Mouse (Mus musculus) brain, embryonic 18.5 days (tissue): ENCODE data around the gene Lair1.
"Not testable (repeated sequence)": the region's sequence is repeated elsewhere in the genome, so short reads cannot be mapped to it uniquely, and the experiment has no call there.

Experiments used
- DNase-seq: peaks from one replicate; pipeline ENCODE4 v3.0.0-alpha.2; 2012; ENCODE audit warnings: low read depth, low spot score

Lair1 gene

DNA sequence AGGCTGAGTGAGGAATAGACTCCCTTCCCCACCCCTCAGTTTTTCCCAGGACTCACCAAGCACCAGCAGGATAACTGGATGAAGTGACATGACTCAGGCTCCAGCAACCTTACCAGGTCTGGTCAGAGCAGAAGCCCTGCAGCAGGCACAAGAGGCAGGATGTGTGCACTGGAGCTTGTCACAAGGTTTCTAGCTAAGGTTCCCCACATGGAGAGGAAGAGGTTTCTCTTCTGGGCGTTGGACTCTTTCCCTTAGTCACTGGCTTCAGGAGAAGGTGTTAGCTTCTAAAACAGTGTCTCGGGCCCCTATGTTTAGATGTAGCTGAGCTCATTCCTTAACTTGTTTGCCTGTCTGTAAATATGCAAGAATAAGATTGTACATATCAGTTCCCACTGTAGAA is at the start of gene Lair1:
TSS of gene Lair1 (minus strand) at position 192 of the 400 bp plus-strand sequence.
- no peak for DNase-seq

DNA sequence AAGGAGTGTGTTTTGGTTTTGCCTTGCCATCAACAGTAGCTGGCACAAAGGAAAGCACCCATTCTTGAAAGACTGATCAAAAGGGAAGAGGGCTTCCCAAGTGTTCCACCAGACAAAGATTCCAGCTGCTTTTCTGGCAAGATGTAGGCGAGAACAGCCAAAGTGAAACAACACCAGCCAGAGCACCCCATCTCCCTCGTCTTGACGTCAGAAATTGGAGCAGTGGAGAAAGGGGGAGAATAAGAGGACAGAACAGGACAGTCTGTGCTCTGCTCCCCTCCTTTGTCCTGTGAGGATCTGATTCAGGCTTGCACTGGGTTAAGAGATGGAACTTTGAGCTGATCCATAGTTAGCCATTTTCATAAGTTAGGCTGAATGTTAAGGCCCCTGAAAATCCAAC is 48.8 kb upstream of the Lair1 start:
- DNase-seq: no peak

DNA sequence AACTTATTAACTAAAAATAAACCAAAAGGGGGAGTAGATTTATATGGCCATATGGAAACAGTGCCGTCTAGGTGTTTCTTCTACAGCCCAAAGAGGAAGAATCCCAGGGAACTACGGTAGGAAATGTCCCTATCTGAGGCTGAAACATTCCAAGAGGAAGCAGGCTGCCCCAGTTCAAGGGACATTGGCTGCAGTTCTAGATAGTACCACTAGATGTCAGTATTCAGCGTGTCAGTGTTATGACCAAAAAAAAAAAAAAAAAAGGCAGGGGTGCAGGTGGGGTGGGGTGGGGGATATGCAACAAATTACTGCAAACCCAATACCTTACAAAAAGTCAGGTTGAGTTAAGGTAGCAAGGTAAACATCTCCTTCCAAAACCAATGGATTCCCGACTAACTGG is 40.4 kb upstream of the Lair1 start:
- no peak for DNase-seq

GRCm38 (mm10) chr7:4101144-4101543 is 38.1 kb upstream of the Lair1 start:
- DNase-seq: no peak

- DNase-seq: no peak
Observed at GRCm38 (mm10) chr7:4098832-4099231, 35.8 kb upstream of the Lair1 start.

GRCm38 (mm10) chr7:4098301-4098700 is 35.3 kb upstream of the Lair1 start:
- no peak for DNase-seq

- DNase-seq: no peak
Observed at GRCm38 (mm10) chr7:4091170-4091569, 28.2 kb upstream of the Lair1 start.

- no peak for DNase-seq
Observed at GRCm38 (mm10) chr7:4088679-4089078, 25.7 kb upstream of the Lair1 start.

GRCm38 (mm10) chr7:4087896-4088480 is 25.0 kb upstream of the Lair1 start:
- no peak for DNase-seq

- no peak for DNase-seq
Observed at GRCm38 (mm10) chr7:4087238-4087895, 24.4 kb upstream of the Lair1 start.

GRCm38 (mm10) chr7:4085562-4085961 is 22.6 kb upstream of the Lair1 start:
- DNase-seq: no peak

GRCm38 (mm10) chr7:4084161-4084560 is 21.2 kb upstream of the Lair1 start:
- no peak for DNase-seq

DNA sequence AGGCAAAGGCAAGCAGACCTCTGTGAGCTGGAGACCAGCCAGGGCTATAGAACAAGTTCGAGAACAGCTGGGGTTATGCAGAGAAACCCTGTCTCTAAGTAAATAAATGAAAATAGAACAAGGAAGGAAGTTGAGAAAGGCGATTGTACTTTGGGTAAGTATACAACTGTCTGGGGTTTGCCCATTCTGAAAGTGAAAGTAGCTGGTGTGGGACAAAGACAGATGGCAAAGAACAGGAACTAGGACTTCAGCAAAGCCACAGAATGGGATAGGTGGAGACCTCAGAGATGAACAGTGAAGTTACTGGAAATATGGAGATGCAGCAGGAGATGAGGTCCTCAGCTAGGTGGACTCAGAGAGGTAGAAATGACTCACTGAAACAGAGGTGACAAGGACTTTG is 19.8 kb upstream of the Lair1 start:
- no peak for DNase-seq

DNA sequence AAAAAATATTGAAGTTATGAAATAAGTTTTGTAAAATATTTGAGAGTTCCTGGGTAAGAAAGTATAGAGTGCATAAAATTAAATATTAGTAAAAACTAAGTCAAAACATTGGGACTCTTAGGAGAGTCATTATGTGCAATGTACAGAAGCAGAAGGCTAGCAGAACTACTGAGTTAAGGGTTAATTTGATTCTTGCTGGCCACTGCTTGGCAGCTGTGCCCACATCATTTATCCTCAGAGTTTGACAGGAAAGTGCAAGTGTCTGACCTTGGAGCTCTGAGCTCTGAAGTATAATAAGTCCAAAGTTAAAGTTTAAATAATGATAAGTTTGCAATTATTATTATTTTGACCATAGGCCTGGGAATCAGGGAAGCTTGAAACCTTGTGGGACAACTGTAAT is 18.7 kb upstream of the Lair1 start:
- no peak for DNase-seq

DNA sequence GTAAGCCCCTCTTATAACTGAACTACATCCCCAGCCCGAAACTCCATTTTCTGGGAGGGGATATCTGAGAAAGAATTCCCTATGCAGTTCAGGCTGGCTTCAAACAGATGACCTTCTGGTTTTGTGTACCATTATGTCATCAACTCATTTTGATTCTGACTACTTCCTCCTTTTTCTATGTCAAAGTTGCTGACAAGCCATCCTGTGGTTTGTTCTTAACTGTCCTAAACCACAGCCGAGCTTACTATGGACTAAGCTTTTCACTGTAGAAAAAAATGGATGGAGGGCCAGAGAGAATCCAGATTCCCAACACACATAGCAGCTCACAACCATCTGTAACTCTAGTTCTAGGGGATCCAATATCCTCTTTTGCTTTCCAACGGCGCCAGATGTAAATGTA is 17.5 kb upstream of the Lair1 start:
- no peak for DNase-seq

DNA sequence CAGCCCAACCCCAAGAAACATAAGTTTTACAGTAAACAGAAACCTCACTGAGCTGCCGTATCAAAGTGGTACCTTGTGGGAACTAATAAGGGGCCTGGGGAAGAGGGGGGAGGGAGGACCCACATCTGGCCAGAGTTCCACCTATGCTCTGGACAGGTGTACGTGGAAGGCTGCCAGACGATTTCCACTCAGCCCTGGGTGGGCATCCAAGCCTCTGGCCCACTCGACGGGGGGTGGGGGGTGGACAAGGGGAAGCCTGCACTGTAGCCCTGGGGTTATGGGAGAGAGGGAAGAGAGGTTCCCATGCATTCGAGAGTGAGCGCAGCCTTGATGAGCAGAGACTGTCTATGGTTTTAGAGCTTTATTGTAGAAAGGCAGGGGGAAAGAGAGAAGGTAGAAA is 16.5 kb upstream of the Lair1 start:
- no peak for DNase-seq

- no peak for DNase-seq
Observed at GRCm38 (mm10) chr7:4073144-4073543, 10.1 kb upstream of the Lair1 start.

DNA sequence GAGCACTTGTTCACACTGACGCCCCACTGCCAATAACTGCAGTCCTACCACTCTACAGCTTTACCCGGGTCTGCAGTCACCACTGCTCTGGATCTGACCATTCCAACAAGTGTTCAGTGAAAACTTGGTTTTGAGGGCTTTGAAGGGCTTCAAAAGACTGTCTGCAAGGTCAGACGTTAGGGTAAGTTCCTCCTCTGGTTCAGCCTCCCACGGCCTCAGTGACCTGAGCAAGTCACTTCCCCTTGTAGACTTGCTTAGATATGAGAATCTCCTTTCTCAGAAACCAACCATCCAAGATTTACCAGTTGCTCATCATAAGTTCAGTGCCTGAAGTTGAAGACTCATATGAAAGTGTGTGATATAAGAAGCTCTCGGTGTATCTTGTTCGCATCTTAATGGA is 8.1 kb upstream of the Lair1 start:
- DNase-seq: no peak

DNA sequence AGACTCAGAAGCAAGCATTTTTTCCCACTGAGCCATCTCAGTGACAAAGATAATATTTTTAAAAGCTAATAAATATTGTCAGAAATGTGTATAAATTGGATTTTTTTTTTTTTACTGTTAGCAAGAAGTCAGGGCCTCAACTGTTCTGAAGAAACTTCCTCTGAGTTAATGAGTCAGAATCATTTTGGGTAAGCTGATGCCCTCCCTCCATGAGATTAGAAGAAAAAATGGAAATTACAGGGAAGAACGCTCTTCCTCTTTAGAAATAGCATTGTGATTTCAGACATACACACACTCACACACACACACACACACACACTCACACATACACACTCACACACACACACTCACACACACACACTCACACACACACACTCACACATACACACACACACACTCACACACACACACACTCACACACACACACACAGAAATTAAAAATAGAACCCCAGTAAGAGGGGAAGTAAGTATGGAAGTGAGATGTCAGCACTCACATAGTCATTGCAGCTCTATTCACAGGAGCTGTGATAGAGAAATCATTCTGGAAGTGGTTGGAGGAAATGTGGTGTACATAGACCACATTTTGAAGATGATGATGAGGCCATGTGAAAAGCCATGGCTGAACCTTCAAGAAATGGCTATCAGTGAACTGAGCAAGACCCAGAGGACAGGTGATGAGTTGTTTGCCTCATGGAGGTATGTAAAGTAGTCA is 866 bp upstream of the Lair1 start:
- DNase-seq: no peak

- DNase-seq: not testable (repeated sequence)
Observed at GRCm38 (mm10) chr7:4060602-4061188, 2.3 kb downstream of the Lair1 start.

DNA sequence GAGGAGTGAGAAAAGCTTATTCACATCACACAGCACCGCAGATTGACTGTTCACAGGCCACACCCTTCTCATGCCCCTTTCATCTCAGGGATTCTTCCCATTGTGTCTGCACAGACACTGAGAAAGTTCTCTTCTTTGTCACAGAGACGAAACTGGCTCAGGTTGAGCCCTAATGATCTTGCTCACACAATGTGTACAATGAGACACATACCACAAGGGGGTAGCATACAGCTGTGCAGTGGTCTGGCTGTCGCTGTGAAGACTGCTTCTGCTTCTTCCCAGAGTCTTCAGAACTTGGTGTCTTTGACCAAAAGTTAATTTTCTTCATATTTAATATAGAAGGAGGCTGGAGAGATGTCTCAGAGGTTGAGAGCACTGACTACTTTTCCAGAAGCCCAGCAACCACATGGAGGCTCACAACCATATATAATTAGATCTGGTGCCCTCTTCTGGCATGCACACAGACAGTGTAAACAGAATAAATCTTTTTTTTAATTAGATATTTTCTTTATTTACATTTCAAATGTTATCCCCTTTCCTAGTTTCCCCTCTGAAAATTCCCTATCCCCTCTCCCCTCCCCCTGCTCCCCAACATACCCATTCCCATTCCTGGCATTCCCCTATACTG is 36.1 kb downstream of the Lair1 start:
- no peak for DNase-seq

DNA sequence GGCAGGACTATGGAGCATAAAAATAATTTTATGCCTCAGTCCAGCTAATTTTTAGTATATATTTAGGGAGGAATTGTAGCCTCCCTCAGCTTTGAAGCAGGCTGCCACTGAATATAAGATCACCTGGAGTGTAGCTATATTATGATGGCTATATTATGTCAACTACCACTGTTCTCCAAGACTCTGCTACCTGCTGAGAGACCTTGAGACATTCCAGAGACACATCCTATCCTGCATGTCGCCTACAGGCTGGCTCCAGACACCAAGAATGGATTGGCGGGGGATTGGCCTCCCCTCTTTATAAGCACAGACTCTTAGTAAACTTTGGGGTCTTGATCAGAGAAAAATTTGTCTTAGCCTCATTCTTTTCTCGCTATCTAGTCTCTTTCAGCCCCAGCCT is 58.4 kb downstream of the Lair1 start:
- not testable (repeated sequence) for DNase-seq
